Mouse (Mus musculus): ENCODE measurements around the gene Arhgef28.

DNA sequence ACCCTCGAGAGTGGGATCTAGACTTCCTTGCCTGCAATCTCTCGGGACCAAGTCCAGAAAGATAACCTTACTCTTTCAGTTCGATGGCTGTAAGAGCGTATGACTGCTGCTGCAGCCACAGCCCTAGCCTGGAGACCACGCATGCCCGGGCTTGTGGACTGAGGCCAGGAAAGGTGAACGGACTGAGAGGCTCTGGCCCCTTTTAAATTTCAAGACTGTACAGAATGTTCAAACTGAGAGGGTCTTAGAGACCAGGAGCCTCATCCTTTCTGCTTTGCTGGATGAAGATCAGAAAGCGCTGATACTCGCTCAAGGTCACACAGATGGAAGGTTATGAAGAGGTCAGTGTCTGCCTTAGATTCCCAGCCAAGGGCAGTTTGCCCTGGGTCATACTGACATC is 4.8 kb downstream of the Arhgef28 start:
- no peak for TF ChIP-seq POLR2A (IDR thresholded peaks at IDR 0.05; ENCODE audit: low read depth, low read length)
- TF ChIP-seq CTCF (IDR thresholded peaks at IDR 0.05; ENCODE audit: extremely low read depth, insufficient read depth, insufficient read length, insufficient replicate concordance): no peak
